Mouse (Mus musculus): ENCODE data around the gene Arhgef33.

The Arhgef33 gene

GRCm38 (mm10) chr17:80446470-80446869, 139.3 kb downstream of the Arhgef33 start:
- DNase-seq (ENCODE audit: low spot score in 2 of 2) = no peak
